Mouse (Mus musculus) brain, embryonic 14.5 days (tissue): ENCODE results near the gene 4930568D16Rik.

Experiments used
- CTCF ChIP-seq: fragments of 200-500 bp; IDR thresholded peaks from 2 replicates; pipeline ENCODE4 v1.5.1; 2012; ENCODE audit warnings: inconsistent platforms, mild to moderate bottlenecking, moderate library complexity, borderline replicate concordance; ENCODE audit not compliant: insufficient read depth, insufficient read length; ENCODE audit errors: extremely low read depth
- POLR2A ChIP-seq: fragments of 200-500 bp; IDR thresholded peaks from 2 replicates; pipeline ENCODE4 v1.6.1; 2012; ENCODE audit warnings: mild to moderate bottlenecking, inconsistent platforms, borderline replicate concordance; ENCODE audit not compliant: poor library complexity, insufficient read depth, insufficient read length, severe bottlenecking; ENCODE audit errors: extremely low read depth

DNA sequence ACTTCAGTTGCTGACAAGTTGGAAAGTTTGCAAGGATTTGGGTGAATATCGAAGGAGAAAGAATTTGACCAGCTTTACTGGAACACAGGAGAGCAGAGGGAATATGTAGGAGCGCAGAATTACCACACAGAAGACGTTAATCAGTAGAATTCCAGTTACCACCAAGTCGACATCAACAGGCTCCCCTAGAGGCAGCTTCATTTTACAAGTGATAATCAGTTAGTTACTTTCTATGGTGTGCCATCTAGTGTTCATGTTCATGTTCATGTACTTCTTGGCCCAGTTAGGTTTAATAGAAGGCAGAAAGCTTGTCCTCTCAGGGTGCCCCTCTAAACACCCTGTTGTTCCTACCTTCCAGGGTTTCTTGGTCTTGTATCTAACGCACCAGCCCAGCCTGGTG, 18.3 kb downstream of the 4930568D16Rik start:
- no peak for TF ChIP-seq POLR2A
- TF ChIP-seq CTCF: peak; percentile 29; the same call in 1 of the 2 replicates
